Mouse (Mus musculus) adrenal gland, adult 10 weeks (tissue): ENCODE data around the gene H1f0. TPM values are rescaled to one million over a fixed set of nuclear protein-coding genes. Genes with fewer than 3 reads are reported as not detected.

Source experiments
- polyA plus RNA-seq: library from polyadenylated mRNA; stranded (reverse); fragments of 350-450 nt; fragmentation: Illumina TruSeq; extraction: RNeasy Lipid Tissue Mini Kit (QIAGEN cat#74804); gene quantifications from one replicate; pipeline ENCODE4 v1.2.3, GENCODE M21; 2014; ENCODE audit warnings: low read depth, low replicate concordance

Gene H1f0
- 127 TPM for polyA plus RNA-seq

DNA sequence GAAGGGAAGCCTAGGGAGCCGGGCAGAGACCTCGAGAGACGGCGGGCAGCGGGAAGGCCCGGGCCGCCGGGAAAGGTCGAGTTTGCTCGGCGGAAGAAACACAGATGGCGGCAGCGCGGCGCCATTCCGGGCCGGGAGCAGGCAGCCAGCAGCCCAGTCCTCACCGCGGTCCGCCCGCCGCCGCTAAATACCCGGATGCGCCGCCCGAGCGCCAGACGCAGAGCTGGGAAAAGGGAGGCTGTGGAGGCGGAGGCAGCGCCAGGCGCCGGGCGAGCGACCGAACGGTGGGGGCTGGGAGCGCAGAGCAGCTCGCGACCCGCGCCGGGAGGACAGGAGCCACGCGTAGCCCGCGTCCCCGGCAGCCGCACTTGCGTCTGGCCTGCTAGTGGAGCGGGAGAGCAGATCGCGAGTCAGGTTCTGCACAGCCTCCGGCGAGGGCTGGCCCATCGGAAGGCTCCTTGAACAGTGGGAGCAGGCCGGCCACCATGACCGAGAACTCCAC is at the start of gene H1f0:
Gene H1f0 (plus strand): TSS at position 214 of the 502 bp plus-strand sequence.

GRCm38 (mm10) chr15:79041585-79041984 is 13.3 kb downstream of the H1f0 start, which contains the start of gene Galr3:
TSS of gene Galr3 (plus strand) at chr15:79041885.

DNA sequence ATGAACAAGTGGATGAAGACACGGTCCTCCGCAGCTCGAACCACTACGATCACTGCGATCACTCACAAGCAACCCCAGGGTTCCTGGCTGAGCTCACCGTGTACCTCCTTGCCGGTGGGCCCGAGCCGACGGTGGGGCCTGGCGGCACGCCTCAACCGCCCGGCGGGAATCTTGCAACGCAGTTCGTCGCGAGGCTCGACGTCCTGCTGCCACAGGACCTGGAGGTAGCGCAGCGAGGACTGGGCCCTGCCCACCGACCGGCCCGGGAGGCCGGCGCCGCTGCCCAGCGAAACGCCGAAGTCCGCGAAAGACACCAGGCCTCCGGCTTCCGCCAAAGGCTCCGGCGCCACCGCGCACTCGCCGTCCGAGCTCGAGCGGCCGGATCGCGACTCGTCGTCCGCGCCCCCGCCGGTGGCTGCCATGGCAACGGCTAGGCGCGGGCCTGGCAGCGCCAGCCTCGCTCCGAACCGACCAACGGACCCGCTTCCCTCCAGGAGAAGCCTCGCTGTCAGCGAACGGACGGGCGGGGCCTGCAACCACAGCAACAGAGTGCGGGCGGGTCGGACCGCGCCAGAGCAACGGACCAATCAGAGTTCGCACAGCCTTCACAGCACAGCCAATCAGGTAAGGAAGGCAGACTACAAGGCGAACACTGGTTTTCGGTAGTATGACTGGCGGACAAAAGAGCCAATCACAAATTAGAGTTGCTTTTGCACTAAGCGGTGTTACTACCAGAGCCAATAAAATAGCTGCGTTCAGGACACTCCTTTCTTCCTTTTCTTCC is 34.3 kb downstream of the H1f0 start, which contains the start of gene Ankrd54:
Gene Ankrd54 (minus strand): TSS at position 518 of the 784 bp plus-strand sequence.

DNA sequence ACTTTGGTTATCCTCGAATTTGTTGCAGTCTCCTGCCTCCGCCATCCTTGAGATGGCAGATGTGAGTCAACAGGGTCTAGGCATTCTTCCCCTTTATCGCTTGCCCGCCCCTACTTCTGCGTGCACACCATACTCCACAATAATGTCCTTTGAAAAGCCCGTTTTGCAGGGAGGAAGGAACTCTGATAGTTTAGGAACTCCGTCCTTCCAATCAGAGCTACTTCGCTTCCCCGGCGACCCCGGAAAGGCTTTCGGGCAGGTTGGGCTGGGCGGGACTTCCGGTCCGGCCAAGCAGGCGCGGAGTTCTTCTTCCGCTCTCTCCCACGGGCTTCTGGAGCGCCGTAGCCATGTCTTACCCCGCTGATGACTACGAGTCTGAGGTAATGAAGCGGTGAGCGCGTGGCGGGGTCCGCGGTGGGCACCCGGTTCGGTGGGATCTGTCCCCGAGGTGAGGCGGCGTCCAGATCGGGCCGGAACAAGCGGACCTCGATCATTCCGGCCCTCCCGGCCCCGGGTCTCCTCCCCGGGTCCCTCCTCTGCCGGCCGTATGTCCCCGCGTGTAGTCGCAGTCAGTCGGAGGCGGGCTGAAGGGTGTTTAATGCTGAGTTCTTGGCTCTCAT is 46.8 kb downstream of the H1f0 start, which contains the start of gene Eif3l:
Gene Eif3l (plus strand): TSS at position 267 of the 620 bp plus-strand sequence.

Other genes starting within 250 kb of the H1f0 start
- gene Card10, start 225.4 kb upstream of the H1f0 start, polyA plus RNA-seq = 0.12 TPM
- 0.35 TPM for gene Cdc42ep1, start 185.8 kb upstream of the H1f0 start, polyA plus RNA-seq
- not detected for gene Lgals2, start 172.9 kb upstream of the H1f0 start, polyA plus RNA-seq
- gene Gga1, start 151.3 kb upstream of the H1f0 start, polyA plus RNA-seq = 2.8 TPM
- not detected for gene Gm49510, start 128.8 kb upstream of the H1f0 start, polyA plus RNA-seq
- 1.7 TPM for gene Sh3bp1, start 128.7 kb upstream of the H1f0 start, polyA plus RNA-seq
- 0.76 TPM for gene Pdxp, start 114.5 kb upstream of the H1f0 start, polyA plus RNA-seq
- gene Lgals1, start 101.7 kb upstream of the H1f0 start, polyA plus RNA-seq = 6.5 TPM
- gene Nol12, start 93.5 kb upstream of the H1f0 start, polyA plus RNA-seq = 6.2 TPM
- 4.3 TPM for gene Triobp, start 80.7 kb upstream of the H1f0 start, polyA plus RNA-seq
- not detected for gene Galr3, start 13.4 kb downstream of the H1f0 start, polyA plus RNA-seq
- gene Ankrd54, start 34.4 kb downstream of the H1f0 start, polyA plus RNA-seq = 1.3 TPM
- gene Eif3l, start 46.7 kb downstream of the H1f0 start, polyA plus RNA-seq = 85.8 TPM
- gene Micall1, start 80.4 kb downstream of the H1f0 start, polyA plus RNA-seq = 34.1 TPM
- gene Polr2f, start 112.6 kb downstream of the H1f0 start, polyA plus RNA-seq = not detected
- 1.5 TPM for gene 1700088E04Rik, start 112.8 kb downstream of the H1f0 start, polyA plus RNA-seq
- gene Sox10, start 136.8 kb downstream of the H1f0 start, polyA plus RNA-seq = not detected
- gene Pick1, start 200.7 kb downstream of the H1f0 start, polyA plus RNA-seq = 5.9 TPM
- gene Gm49486, start 200.9 kb downstream of the H1f0 start, polyA plus RNA-seq = 0.41 TPM
- gene Slc16a8, start 226.3 kb downstream of the H1f0 start, polyA plus RNA-seq = not detected